Mouse (Mus musculus) liver, adult 2 months (tissue): ENCODE data around the gene Plch2.

Experiments
- CTCF ChIP-seq: fragments of 200-500 bp; IDR thresholded peaks from 2 replicates; pipeline ENCODE4 v1.5.1; 2011; ENCODE audit warnings: low read depth, low read length, control low read depth
- POLR2A ChIP-seq: fragments of 200-500 bp; IDR thresholded peaks from 2 replicates; pipeline ENCODE4 v1.6.1; 2011; ENCODE audit warnings: low read length, control low read depth; ENCODE audit not compliant: insufficient read depth; ENCODE audit errors: extremely low read depth

DNA sequence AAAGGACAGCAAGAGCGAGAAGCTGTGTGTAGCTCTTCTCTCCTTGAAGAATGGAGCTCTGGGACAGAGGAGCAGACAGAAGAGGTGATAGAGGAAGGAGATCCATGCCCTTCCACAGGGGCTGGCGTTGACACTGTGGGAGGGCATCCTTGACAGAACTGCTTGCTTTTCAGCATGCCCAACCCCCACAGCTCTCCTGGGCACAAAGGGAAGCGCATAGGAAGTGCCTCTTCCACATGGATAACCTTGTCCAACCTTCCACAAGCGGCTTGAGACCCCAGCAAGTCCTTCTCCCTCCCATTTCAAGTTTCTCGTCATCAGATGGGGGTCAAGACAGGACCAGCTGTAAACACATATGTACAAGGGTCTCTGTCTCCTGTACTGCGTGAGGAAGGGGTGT, 23.5 kb downstream of the Plch2 start:
- TF ChIP-seq CTCF: no peak
- TF ChIP-seq POLR2A: no peak
